Mouse (Mus musculus) cortical plate, adult 2 months (tissue): ENCODE measurements around the gene Tmem185b.

Experiments
- CTCF ChIP-seq: fragments of 200-500 bp; IDR thresholded peaks from 2 replicates; pipeline ENCODE4 v1.5.1; 2011; ENCODE audit warnings: mild to moderate bottlenecking, control low read depth, low read length; ENCODE audit not compliant: insufficient read depth; ENCODE audit errors: extremely low read depth
- POLR2A ChIP-seq: fragments of 200-500 bp; IDR thresholded peaks from 2 replicates; pipeline ENCODE4 v1.6.1; 2011; ENCODE audit warnings: mild to moderate bottlenecking, low read length, control low read depth; ENCODE audit not compliant: insufficient read depth; ENCODE audit errors: extremely low read depth

DNA sequence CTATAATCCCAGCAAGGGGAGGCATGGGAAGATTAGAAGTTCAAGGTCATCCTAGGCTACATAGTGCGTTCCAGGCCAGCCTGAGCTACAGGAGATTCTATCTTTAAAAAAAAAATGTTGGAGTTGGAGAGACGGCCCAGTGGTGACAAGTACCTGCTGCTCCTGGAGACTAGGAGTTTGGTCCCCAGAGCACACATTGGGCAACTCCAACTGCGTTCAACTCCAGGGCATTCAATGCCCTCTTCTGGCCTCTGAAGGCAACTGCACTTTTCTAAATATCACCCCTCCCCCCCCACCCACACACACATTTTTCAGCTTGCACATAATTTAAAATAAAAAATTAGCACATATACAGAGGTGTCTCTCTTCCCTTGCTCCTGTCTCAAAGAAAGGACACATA lies 43.1 kb upstream of the Tmem185b start:
- TF ChIP-seq CTCF (peak; percentile 55), POLR2A (no peak)
